Mouse (Mus musculus): ENCODE measurements around the gene Hmcn1.

The Hmcn1 gene

DNA sequence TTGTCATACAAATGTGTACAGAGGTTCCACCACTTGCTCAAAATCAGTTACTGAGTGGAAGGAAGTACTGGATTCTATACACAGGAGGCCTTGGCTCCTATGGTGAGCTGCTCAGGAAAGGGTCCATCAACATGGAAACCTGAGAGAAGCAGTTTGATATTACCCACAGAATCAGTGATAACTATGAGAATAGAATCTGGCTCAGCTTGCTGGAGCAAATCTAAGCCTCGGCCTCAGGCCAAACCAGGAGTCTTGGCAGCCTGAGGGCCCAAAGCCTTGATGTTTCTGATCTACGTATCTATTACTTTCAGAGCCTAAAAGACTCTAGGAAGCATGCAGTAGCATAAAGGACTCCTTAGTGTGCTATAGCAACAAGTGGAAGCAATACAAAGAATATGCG lies 220.3 kb downstream of the Hmcn1 start:
- no peak for DNase-seq

DNA sequence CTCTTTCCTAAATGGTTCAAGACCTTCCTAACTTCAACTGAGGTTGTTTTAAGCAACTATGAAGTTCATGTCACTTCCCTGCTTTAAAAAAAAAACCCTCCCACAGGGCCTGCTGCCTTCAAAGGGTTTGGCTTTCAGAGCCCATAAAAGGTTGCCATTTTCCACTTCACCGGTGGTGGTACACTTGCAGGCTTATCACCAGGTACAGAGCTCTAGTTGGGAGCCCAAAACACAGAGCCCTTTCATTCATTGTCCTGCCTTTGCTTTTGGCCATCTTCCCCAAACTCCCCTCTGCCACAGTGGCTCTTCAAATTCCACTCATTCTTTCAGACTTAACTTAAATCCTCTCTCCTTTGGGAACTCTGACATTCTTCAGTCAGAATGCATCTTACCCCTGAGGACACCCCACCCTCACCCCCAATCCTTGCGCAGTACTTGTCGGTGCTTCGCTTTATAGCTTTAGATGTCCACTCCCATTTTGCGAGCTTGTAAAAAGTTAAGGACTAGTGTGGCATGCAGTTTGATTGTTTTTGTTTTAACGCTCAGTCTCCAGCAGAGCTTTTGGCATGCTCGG lies 222.2 kb downstream of the Hmcn1 start:
- DNase-seq, result no peak

DNA sequence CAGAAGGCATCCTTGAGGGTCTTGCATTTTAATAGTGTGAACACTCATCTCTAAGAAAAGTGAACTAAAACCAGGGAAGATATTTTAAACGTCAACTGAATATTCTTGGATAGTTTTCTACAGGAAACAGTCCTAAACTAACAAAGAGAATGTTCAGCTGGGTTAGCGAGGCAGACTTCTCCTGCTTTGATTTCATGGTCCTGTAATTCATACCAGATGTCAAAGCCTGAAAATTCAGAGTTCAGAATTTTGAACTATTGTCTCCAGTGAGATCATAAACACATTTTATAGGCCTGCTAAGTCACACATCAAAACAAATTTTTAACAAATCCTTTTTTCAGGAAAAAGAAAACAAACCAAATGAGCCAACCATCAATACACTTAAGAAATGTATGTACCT lies 223.4 kb downstream of the Hmcn1 start:
- no peak for DNase-seq

DNA sequence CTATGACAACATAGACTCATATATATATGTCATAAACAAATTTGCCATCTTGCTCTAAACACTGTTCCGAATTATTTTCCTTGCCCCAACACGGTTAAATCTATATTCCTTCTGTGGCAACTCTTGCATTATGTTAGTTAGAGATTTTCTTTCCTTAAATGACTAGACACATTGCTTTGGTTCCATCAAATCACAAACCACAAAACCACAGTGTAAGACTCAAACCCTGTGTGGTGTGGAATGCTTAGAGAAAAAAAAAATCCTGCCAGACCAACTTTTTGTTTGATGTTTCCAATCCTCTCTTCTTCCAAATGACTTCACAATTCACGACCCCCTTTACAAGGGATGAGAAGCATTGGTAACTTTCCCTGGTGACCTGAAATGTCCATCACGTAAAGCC lies 231.6 kb downstream of the Hmcn1 start:
- no peak for DNase-seq

DNA sequence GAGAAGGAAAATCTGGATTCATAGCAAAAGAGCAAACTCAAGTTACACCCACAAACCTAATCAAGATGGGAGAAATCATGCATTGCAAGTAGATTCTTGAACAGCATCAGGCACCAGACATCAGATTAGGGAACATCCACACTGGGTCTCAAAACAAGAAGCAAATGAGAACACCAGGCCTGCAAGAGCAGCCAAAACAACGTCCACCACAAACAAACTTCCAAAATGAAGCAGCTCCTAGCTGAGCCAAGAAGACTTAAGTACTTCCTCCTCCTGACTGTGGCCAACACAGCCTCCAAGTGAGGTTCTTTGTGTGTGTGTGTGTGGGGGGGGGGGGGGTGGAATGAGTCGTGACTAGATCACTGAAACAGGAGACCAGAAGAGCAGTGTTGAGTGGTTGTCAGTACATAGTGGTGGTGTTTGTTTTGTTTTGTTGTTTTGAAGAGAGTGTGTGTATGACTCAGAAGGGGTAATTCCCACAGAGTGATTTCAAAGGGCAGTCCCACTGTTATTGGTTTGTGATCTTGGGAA lies 232.4 kb downstream of the Hmcn1 start:
- no peak for DNase-seq

DNA sequence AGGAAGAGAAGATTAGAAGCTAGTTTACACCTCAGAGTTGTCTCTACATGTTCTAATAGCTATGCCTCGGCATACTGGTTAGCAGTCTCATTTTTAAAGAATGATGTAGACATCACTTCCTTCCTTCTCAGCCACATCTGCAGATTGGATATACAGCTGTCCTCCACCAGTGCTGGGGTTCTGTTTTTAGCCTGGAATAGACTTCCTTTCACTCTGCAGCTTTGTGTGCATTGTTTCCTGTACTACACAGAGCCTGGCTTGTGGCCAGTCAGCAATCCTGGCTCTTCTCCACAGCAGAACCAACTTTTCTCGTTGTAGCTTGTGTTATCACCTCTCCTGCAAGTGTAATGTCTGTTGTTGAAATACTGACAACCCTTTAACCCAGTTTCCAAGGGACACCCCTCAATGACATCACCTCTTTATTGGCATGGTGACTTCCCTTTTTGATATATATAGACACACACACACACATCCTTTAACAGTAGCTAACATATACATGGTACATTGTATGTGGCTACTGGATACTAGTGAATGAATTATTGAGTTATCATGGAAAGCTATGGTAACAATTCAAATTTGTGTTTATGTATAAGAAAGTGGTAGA lies 233.7 kb downstream of the Hmcn1 start:
- DNase-seq, result no peak

DNA sequence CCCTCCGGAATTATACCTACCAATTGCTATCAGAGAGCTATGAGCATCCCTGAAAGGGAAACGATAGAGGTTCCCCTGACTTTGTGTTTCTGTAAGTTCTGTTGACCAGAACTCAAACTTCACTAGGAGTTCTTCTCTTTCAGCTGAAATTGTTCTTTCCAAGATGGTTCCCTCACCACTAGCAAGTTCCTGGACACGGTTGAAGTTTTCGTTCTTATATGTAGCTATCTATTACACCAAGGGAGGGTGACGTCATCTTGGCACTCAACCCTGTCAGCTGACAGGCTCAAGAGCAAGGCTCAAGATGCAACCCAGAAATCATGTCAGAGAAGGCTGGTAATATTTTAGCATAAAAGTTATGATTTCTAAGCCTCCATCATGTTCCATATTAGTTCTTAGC lies 239.3 kb downstream of the Hmcn1 start:
- DNase-seq, result no peak

DNA sequence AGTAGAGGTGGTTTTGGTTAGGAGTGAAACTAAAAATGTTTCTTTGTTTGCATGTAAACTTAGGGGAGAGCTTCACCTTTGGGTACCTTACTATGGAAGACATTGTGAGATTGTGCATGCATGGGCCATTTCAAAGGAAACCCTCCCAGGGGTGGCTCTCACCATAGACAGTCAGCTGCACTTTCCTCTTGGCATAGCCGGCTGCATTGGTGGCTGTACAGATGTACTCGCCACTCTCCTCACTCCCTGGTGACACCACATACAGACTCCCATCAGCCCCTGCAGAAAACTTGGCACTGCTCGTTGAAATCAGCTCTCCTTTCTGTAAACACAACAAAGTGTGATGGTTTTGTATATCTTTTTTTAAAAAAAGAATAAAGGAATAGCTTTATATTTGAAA lies 244.5 kb downstream of the Hmcn1 start:
- DNase-seq, result no peak

DNA sequence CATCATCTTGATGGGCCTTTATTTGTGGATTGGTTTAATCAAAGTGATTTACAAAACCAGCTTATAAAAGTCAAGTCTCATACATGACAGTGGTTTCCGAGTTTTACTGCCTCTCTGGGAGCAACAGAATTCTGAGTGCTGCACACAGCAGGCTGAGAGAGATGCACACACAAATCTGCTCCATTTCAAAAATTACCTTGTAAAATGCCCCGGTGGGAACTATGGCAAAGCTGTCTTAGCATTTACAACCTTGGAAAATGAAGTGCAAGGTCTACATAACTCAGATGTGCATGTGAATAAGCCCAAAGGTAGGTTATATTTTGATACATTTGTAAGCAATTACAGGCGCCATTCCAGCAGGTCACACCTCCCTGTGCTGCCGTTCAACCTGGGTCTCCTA lies 245.5 kb downstream of the Hmcn1 start:
- no peak for DNase-seq

DNA sequence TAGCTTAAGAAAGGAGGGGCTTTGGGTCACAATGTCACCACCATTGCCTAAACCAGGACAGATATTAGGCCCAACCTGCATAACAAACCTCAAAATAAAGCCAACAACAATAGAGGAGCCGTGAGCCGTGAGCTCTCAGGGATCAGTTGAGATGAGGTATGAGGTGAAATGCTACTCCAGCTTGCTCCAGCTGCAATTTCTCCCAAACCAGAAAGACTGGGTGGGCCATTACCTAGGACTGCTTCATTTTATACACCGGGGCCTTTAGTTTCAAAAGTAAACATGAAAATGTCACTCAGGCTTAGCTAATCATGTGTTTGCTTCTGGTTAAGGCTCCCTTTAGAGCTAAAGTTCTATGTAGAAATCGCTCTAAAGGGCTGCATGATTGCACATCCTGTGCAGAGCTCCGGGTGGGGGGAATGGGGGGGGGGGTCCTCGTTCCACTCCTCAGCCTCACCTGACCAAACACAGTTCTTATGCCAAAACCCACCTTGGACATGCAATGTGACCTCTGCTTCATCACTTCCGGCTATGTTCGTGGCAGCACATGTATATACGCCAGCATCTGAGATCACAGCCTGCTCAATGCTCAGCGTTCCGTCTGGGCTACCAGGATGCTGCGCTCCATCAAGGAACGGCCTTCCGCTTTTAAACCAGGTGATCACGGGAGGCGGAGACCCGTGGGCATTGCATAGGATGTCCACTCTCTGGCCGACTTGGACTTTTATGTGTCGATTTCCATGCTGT lies 250.0 kb downstream of the Hmcn1 start:
- no peak for DNase-seq

DNA sequence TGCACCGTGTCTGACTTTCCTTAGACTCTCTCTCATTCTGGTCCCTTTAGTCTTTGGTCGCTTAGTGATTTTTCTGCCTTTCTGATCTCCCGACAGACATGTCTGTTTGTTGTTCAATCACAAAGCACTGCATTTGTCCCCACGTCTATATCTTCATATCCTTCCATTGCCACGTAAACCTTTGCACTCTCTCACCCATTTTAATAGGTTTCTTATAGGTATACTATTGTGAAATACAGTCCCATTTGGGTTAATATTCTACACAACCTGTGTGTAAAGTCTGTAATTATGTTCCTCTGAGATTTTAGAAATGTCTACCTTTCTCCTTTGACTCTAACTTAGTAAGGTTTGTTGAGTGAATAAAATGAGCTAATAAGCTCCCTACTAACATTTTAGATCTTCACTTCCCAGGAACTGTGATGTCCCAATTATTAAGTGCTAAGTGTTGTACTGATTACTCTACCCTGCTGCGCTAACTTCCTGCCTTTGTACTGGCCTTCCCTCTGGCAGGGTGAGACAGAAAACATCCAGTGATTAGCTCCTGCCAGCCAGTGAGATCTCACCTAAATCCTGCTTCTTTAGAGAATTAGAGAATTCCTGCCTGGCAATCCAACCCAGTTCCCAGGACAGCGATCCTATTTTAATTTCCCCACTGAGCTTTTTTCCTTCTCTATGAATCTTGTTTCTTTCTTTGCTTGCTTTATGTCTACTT lies 250.7 kb downstream of the Hmcn1 start:
- no peak for DNase-seq

DNA sequence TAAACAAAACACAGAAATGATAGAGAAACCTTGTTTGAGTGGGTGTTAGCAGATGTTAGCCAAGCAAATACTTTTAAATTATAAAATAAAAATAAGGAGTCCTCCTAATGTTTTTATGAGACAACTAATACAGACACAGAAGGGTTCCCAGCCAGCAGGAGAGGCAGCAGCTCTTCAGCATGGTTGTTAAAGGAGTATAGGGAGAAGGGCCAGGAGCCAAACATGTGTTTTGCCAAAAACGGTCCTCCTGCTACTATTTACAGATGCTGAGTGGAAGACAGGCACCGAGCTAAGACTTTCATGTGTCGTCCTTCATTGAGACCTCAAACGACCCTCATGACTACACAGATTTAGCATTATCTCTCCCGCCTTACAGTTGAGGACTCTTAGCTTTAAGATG lies 281.8 kb downstream of the Hmcn1 start:
- DNase-seq, result no peak

DNA sequence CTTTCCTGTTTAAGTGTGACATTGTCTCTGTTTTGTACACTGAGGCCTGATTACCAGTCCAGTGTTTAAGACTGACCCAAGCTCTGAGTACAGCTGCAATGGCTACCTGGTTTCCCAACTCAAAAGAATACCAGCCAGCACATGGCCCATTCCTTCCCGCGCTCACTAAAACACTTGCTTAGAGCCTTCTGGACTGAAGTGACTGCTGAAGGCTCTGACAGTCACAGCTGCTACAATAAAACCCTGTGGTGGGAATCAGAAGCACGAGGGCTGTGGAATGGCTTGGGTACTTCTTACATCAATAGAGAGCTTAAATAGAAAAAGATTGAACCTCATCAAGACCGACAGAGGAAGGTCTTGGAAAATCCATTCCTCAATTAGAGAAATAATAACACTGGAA lies 286.7 kb downstream of the Hmcn1 start:
- DNase-seq, result no peak

DNA sequence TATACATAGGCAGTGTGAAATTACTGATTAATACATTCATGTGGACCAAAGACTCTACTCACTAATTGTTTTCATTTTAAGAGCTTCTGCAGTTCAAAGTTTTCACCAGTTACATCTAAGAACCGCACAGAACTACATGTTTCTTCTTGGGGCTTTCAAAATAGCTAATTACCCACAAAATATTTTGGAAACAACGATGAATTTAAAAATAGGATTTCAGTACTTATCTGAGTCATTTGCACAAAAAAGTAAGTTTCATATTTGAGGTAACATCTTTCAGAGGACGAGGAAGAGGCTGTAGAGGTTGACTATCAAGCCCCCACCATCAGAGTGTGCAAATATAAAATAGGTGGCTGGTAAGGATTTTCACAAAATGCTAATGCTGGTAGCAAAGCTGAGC lies 295.5 kb downstream of the Hmcn1 start:
- no peak for DNase-seq

DNA sequence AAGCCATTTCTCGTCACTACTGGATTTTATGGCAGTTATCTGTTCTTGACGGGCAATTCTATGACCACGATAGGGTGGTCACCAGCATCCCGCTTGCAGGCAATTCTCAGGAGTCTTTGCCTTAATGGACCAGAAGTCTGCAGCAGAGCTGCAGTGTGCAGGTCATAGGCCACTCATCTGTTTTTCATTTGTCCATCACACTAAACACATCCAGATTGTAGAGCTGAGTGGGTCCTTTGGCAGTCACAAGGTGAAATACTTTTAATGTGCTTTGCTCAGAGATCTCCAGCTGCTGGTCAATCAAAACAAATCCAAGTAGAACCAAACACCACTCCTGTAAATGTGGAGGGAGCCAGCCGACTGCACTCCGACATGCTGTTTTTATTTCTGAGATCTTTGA lies 311.2 kb downstream of the Hmcn1 start:
- no peak for DNase-seq

DNA sequence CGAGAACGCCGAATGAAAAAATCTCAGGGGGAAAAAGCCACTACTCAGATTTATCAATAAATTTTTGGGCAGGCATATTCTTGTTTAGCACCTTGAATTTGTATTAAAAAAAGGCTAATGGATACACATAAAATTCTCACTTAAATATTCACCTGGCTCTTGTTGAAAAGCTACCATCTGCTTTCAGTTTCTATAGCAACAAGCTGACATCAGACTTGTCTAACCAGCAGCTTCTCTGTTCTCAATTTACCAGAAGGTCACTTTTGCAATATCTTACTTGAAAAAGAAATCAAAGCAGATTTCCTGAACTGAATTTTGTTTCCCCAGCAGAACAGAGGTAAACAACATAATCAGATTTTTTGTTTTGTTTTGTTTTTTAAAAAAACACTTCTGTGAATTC lies 311.8 kb downstream of the Hmcn1 start:
- DNase-seq, result no peak

DNA sequence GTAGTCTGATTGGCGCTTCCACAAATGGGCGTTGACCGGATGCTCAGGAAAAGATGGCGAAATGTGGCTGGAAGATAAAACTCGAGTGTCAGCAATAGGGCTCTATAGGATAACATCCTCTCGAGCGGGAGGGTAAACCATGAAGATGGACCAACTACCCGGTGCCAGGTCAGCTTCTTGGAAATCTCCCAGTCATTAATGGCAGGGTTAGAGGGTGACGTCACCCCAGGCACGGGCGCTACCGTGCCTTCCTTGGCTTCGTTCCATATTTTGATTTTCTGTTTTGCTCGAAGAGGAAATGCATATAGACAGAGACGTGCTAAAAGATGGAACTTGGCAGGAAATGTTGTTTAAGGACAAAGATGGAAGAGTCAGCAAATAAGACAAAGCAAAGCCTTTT lies 312.2 kb downstream of the Hmcn1 start:
- DNase-seq, result no peak

DNA sequence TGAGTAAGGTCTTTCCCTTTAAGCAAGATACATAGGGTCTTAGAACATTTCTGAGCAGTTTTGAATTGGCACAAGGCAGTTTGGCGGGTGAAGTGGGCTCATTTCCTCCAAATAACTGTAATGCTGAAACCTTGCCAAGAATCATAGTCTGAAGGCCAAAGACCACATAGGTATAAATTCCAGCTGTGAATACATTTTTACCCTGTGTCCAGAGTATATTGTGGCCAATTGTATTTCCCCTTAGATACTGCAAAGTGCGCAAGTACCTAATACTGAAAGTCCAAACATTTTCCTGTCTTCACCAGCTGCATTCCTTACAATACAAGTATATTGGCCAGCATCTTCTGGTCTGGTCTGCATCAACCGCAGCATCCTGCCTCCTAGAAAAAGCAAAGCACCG lies 312.9 kb downstream of the Hmcn1 start:
- no peak for DNase-seq

DNA sequence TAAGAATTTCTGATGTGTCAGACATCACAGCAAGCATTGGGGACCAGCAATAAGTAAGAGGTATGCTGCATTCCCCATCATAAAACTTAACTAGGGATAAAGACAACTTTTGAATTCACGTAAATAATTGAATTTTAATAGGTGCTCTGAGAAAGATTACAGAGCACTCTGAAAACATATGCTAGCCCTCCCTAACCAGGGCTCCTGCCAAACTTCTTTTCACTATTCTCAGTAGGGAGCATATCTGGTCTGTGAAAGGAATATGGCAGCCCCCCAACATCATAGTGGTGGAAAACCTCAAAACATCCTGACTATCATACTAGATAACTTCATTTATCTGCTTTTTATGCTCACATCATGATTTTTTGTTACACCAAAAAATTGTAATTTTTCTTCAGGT lies 347.9 kb downstream of the Hmcn1 start:
- no peak for DNase-seq

DNA sequence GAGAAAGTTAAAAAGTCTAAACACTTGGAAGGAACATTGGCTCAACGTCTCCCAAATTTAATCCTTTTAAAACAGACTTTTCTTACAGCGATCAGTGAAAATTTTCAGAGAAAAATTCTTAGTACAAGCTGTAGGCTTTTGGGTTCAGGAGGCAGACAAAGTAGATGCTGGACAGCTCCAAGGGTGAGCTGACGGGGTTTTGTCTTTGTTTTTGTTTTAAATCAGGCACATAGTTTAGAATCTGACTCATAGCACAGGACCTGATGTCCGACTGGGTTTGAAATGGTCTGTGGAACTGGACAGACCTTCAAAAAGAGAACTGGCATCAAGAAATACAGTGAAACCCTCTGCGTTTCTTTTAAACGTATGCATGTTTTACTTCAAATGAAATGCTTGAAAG lies 353.7 kb downstream of the Hmcn1 start:
- no peak for DNase-seq

DNA sequence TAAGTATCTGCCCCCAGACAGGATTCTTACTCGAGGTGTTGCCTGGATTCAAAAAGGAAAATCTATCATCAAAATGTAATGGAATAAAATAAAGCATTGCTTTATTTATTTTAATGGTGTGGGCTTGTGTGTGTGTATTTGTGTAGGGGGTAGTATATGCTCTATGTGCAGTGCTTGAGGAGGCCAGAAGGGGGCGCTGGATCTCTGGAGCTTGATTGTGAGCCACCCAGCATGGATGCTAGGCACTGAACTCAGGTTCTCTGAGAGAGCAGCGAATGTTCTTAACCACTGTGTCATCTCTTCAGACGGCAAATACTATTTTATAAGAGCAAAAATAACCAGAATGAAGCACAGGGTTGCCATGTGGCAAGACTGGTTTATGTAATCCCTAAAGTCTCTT lies 360.7 kb downstream of the Hmcn1 start:
- no peak for DNase-seq

DNA sequence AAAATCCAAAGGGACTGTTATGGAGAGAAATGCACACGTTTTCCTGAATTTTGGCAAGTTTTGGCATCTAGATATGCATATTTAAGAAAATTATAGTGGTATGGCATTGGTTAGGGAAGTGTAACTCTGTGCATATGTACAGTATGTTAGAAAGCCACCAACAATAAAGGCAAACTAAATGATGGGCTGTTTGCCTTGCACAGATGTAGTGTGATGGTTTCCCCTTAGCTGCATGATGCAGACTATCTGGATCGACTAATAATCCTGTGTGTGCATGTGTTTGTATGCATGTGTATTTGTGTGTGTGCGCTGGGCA lies 361.4 kb downstream of the Hmcn1 start:
- no peak for DNase-seq

DNA sequence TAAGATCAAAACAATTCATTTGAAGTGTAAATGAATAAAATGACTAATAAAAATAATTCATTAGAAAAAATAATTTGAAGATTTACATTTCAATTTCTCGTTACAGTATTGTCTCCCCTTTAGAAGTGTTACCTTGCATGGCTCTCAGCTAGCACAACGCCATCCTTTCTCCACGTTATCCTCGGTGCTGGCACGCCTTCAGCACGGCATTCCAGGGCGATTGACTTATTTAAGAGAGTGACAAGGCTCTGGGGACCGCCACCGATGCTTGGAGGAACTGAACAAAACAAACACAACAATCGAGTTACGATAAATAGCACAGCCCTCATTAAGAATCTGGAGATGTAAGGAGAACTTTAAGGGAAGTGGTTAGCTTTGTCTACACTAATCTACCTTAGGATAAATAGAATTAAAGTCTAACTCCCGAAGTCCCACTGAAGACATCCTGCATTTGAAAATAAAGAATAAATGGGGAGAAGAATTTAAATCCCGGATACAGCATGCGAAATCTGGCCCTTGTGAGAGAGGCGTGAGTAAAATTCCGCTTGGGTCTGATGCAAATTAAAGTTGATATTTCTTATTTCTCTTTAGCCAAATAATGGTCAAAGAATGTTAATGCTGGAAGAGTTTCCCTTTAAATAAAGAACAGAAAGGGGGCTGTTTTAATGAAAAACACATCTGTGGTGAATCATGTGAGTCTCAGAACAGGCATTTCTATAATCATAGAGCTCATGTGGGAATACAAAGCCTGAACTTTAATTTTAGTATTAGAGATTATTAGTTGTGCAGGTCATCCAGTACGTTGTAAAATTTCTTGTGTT lies 362.0 kb downstream of the Hmcn1 start:
- no peak for DNase-seq
